Mouse (Mus musculus): ENCODE measurements around the gene Psap.
"Not testable (repeated sequence)": the region's sequence is repeated elsewhere in the genome, so short reads cannot be mapped to it uniquely, and the experiment has no call there.

The Psap gene

DNA sequence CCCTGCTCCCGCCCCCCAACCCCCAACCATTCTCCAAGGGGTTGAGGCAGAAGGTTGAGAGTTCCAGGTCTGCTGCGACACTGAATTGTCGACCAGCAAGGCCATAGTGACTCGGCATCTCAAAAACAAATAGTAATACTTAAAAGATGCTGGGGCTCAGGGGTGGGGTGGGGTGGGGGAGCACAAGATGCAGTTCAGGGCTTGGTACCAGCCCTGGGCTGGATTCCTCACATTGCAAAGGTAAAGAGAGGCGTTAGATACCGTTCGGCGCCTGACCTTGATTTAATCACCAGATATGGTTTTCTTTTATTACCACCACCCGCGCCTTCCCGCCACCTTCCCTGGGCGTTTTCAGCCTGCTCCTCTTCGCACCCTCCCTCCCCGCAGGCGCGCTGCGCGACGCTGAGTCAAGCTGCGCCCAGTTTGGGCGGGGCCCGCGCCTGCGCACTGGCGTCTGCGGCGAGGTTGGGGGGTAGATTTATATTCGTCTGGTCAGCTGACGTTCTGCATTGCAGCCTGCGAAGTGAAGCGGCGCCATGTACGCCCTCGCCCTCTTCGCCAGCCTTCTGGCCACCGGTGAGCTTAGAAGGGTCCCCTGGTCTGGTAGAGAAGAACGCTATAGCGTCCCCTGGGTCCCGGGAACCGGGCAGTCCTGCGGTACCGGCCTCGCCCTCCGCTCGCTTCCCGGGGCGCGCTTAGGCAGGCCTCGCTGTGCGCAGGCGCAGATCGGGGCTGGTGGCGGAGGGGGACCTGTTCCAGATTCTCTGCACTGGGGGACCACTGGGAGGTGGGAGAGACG, at the start of gene Psap:
Gene Psap (plus strand): TSS at position 421 of the 799 bp plus-strand sequence.
- peak; percentile 86 to 93 for DNase-seq (ENCODE audit: low read depth in 2 of 2, low spot score in 2 of 2)

DNA sequence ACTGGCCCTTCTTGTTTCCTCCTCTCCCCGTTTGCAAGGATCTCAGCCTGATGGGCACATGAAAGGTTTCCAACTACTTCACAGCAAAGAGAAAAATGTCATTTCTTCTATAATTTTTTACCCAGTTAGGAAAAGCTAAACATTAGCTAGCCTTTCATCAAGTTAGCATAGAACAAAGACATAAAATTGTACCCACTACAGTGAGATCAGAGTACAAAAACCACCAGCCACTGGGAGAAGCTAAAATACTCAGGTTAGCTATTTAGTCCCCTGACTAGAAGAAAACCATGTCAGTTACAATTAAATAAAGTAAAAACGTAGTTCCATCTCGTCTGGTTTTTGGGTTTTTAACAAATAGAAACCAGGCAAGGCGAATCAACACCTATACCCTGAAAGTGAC, 49.8 kb upstream of the Psap start:
- DNase-seq (ENCODE audit: low read depth in 2 of 2, low spot score in 2 of 2) = no peak

DNA sequence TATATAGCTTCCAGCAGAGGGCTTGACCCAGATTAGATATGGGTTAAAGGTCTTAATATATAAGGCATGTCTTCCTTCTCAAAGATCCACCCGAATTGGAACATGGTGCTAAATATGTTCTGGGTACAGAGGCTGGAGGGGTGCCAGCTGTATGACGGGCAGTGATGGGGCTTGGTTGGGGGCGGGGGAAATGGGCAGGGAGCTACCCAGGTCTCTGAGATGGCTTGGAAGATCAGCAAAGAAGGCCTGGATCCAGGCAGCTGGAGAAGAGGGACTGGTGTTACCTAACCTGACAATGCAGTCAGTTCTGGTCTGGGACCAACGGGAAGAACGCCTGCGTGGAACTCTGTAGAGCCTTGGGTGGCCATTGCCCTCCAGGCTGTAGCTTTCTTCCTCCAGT, 48.3 kb upstream of the Psap start:
- DNase-seq (ENCODE audit: low read depth in 2 of 2, low spot score in 2 of 2) = no peak

DNA sequence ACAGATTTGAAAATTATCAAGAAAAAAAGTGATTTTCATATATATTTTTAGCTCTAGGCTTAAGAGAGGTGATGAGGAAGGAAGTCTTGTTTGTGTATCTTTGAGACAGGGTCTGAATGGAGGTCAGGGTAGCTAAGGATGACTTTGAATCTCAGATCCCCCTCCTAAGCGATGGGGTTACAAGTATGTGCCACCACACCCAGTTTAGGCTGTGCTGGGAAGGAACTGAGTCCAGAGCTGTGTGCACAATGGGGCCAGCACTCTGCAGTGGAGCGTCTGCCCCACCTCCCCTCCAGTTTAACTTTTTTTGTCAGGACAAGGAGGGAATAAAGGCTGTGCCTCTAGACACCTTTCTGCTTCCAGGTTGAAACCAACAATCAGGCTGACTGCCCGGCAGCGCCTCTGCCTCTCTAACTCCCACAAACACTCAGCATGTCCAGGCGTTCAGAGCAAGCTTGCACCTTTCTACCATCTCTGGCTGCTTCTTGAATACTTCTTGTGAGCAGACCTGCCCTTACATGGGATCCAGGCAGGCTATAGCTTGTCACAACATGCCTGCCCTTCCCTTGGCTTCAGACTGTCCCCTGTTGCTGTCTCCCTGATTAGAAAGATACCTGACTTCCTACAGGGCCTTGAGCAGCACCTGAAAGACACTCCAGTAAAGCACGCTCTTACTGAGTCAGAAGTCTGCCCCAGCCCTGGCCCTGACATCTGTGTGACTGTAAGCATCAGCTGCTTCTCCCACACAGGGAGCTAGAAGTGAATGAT, 46.9 kb upstream of the Psap start:
- DNase-seq (ENCODE audit: low read depth in 2 of 2, low spot score in 2 of 2) = no peak

DNA sequence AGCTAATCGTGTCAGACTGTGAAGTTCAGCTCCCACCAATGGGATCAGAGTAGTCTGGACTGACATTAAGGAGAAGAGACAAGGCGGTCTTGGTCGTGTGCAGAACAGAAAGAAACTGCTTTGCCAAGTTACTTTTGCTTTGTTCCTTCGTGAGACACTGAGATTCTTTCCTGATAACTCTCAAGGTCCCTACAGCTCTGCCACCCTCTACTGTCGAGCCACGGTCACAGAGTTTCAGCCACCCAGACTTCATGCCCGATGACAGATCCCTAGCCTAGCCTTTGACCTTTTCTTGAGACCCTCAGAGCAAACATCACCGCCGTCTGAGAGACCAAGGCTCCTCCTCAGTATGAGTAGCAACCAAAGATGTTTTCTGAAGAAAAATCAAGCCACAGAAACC, 43.4 kb upstream of the Psap start:
- DNase-seq (ENCODE audit: low read depth in 2 of 2, low spot score in 2 of 2) = no peak

DNA sequence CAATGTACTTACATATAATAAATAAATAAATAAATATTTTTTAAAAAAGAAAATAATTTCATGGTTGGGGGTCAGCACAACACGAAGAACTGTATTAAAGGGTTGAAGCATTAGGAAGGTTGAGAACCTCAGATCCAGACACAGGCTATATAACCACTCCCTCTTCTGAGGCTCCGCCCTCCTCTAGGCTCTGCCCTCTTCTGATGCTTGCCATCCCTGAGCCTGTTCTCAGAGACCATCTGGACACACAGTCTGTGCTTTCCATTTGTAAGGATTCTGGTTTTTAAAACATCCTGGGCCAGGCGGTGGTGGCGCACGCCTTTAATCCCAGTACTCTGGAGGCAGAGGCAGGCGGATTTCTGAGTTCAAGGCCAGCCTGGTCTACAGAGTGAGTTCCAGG, 41.6 kb upstream of the Psap start:
- not testable (repeated sequence) for DNase-seq (ENCODE audit: low read depth in 2 of 2, low spot score in 2 of 2)

DNA sequence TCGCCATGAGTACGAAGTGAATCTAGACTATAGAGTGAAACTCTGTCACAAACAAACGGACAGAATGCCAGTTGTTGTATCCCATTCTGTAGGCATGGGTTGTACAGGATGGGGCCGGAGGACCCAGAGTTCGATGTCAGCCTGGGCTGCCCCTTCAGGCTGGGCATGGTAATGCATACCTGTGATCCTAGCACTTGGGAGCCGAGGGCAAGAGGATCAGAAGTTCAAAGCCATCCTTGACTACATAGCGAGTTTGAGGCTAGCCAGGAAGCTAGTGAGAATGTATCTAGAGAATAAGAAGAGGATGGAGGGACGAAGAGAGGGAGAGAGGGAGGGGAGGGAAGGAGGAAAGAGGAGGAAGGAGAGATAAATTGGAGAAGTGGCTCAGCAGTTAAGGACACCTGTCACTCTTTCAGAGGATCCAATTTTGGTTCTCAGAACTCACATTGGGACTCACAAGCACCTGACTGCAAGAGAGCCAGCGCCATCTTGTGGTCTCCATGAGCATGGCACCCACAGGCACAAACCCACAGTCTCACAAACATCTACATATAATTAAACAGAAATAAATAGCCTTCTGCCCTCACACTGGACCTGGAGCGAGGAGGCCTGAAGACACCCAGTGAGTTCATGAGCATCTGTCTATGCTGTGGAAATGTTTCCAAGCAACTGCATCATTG, 39.8 kb upstream of the Psap start:
- DNase-seq (ENCODE audit: low read depth in 2 of 2, low spot score in 2 of 2) = no peak

DNA sequence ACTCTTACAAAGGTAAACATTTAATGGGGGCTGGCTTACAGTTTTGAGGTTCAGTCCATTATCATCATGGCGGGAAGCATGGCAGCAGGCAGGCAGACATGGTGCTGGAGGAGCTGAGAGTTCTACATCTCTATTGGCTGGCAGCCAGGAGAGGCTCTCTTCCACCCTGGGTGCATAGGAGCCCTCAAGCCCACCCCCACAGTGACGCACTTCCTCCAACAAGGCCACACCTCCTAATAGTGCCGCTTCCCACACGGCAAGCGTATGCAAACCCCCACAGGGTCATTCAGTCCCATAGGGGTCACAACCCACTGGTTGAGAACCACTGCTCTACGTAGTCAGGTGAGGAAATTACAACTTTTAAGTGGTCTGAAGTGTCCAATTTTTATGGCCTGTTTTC, 37.0 kb upstream of the Psap start:
- no peak for DNase-seq (ENCODE audit: low read depth in 2 of 2, low spot score in 2 of 2)

DNA sequence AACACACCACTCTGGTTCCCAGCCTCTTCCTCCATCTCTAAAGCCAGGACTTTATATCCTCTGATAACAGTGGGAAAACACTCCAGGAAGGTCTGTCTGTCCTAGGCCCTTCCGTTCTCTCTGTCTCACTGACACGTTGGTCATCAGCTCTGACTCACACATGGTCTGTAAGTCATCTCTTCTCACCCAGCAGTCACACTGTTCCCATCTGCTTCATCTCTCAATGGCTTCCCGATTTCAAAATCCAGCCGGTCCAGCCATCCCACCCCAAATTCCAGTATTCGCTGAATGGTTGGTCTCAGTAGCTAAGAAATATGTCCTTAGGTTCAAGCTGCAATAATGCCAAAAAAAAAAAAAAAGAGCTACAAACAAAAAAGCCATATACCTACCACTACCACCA, 33.5 kb upstream of the Psap start:
- no peak for DNase-seq (ENCODE audit: low read depth in 2 of 2, low spot score in 2 of 2)

DNA sequence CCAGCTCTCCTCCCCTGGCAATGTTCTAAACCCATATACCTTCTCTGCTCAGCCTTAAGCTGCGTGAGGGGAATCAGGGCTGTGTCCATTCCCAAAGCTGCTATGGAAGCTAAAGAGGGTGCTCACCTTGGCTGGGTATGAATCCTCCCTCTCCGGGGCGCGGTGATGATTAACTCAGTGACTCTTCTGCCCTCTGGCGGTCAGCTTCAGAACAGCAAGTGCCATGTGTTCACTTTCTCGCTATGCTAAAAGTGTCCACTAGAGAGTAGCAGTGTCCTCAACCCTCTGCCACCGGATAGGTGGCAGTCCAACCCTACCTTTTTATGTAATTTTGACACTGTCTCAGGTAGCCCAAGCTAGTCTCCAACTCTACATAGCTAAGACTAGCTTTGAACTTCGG, 32.4 kb upstream of the Psap start:
- peak; percentile 88 to 92 for DNase-seq (ENCODE audit: low read depth in 2 of 2, low spot score in 2 of 2)

DNA sequence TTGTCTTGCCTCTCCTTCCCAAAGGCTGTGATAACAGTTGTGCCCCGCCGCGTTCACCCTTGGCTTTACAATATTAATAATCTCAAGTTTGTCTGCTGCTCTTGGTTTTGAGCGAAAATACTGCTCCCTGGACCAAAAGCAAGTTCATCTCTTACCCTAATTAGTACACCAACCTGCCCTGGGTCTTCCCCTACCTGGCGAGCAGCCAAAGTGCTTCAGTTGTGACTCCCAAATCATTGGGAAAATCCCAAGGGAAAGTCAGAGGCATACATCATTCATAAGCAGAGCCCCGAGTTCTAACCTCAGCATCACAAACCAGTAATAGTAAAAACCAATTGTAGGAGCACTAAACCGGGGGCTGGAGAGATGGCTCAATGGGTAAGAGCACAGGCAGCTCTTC, 31.8 kb upstream of the Psap start:
- DNase-seq (ENCODE audit: low read depth in 2 of 2, low spot score in 2 of 2) = no peak

DNA sequence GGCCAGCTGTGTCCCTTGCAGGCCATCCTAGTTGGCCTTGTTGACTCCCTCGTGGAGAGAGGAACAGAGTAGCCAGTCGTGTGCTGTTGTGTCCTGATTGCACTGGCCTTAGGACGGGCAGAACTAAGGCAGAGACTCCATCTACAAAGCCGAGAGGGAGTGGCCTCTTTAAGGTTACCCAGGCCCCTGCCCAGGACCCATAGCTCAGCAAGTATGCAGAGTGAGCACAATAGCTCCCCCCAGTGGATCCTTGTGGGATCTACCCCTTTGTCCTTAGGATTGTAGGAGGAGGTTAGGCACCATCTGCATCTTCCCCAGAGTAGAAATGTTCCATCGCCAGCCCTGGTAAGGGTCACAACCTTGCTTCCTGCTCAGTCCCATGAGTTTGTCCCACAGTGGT, 30.9 kb upstream of the Psap start:
- peak; percentile 44 to 69 for DNase-seq (ENCODE audit: low read depth in 2 of 2, low spot score in 2 of 2)

DNA sequence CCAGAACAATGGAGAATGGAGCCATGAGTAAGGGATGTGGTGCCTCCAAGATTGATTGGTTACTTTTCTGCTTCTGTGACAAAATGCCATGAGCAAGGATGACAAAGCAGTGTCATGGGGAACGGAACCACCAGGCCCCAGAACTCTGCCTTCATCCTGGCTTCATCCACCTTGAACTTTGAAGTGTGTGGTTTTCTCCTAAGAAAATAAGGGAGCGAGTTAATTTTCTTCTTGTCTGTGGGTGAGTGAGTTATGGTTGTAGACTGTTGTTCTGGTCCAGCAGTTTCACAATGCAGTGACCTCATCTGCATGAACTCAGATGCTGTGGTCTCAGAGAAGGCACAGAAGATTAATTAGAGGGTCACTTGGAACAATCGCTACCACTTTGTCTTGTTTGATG, 29.1 kb upstream of the Psap start:
- DNase-seq (ENCODE audit: low read depth in 2 of 2, low spot score in 2 of 2) = not testable (repeated sequence)

DNA sequence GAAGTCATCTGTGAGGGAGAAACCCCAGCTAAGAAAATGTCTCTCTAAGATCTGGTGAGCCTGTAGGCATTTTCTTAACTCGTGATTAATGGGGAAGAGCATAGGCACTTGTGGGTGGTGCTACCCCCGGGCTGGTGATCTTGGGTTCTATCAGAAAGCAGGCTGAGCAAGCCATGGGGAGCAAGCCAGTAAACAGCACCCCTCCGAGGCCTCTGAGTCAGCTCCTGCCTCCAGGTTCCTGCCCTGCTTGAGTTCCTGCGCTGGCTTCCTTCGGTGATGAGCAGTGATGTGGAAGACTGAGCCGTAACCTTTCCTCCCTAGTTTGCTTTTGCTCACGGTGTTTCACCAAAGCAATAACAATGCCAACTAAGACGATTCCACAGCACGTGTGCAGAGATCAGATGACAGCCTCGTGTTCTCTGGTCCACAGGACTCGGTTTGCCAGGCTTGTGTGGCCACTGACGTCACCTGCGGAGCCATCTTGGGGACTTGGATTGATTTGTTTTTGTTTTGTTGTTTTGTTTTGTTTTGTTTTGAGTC, 26.9 kb upstream of the Psap start:
- no peak for DNase-seq (ENCODE audit: low read depth in 2 of 2, low spot score in 2 of 2)

DNA sequence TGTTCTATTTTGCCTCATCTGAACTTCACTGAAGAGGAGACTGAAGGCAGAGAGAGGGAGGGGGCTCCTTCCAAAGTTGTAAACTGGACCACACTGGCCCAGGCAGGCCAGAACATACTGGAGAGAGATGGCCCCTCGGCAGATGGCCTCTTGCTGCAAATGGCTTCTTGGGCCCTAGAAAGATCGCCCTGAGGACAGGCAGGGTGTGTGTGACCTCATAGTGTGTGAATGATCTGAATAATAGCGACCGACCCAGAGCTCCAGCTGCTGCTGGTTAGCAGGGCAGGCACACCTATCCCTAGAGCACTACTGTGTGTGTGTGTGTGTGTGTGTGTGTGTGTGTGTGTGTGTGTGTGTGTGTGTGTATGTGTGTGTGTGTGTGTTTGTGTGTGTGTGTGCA, 25.2 kb upstream of the Psap start:
- no peak for DNase-seq (ENCODE audit: low read depth in 2 of 2, low spot score in 2 of 2)

DNA sequence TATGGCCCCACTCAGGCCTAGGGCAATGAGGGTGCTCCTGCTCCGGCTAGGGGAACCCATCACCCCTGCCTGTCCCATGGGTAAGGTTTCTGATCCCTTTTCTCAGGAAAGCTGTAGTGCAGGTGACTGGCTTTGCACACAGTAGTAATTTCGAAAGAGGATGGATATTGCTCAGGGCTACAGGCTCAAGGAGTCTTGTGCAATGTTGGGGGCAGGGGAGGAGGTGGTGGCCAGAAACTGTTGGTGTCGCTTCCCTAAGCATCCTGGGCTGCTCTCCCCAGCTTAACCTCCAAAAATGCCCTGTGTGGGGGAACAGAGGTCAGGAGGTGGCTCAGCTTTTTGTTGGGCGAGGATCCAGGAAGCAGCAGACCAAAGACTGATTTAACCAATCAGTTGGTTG, 24.8 kb upstream of the Psap start:
- DNase-seq (ENCODE audit: low read depth in 2 of 2, low spot score in 2 of 2) = no peak

DNA sequence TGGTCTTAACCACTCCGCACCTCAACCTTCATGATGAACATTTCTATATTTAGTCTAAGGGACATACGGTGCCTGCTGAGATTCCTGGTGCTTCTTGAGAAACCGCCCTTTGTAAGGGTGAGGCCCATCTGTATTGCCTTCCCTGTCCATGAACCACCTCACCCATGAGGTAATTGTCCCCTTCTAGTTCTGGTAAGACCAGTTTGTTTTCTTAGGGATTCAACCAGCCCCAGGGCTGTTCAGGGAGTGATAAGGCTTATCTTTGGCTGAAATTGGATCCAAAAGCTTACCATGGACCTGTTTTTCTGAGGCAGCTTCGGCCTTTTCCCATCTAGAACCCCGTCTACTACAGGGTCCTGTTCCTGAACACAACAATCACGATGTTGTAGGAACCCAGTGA, 21.3 kb upstream of the Psap start:
- no peak for DNase-seq (ENCODE audit: low read depth in 2 of 2, low spot score in 2 of 2)

DNA sequence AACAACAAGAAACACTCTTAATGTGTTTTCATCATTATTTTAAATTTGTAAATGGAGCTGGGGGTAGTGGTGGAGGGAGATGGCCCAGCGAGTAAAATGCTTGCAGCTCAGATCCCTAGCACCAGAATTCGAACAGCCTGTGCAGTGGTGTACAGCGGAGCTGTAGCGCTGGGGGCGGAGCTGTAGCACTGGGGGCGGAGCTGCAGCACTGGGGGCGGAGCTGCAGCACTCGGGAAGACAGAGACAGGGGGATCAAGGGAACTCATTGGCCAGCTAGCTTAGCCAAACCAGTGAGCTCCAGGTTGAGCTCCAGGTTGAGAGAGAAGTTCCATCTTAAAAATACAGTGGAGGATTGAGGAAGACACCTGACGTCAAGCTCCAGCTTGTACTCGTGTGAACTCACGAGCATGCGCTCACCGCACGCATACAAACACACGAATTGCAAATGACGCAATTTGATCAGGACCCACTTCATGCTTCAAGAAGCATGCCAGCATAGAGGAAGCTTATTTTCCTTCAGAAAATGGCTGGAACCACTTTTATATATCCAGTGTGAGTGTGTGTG, 20.1 kb upstream of the Psap start:
- DNase-seq (ENCODE audit: low read depth in 2 of 2, low spot score in 2 of 2) = no peak

DNA sequence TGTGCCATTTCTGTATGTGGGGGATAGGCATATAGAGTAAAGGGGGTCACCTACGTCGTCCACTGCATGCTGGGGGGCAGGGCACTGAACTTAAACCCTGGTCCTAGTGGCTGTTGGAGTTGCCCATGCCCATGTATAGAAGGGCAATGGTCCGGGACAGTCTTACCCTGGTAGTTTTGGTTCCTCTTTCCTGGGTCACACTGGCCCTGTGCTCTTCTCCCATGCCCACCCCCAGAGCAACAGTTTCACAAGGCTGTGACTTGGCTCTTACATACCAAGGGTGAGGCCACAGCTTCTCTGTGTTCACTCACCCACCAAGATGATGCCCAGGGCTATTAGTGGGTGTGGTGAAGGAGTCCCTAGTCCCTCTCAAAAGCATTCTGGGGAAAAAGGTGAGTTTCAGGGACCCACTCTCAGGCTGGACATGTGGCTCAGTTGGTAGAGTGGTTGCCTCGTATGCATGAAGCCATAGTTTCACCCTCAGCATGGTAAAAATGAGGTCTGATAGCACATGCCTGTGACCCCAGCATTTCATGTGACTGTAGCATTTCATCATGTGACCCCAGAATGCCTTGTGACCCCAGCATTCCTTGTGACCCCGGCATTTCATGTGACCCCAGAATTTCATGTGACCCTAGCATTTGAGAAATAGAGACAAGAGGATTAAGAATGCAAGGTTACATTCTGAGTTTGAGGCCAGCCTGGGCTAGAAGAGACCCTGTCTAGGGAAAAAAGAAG, 16.7 kb upstream of the Psap start:
- DNase-seq (ENCODE audit: low read depth in 2 of 2, low spot score in 2 of 2) = no peak

DNA sequence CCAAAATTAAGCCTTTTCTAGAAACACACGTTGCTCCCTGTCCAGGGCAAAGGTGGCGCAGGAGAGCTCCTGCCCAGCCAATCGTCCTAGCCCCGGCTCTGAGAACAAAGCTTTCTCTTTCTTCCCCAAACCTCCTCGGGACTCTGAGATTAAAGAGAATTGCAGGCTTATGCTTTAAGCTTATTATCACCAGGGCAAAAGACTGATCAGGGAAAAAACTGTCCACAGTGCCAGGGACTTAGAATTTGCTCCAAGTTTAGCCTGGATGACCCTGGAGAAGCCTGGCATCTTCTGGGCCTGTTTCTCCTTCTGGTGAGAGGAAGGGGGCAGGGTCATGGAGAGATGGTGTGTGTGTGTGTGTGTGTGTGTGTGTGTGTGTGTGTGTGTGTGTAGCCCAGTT, 15.9 kb upstream of the Psap start:
- DNase-seq (ENCODE audit: low read depth in 2 of 2, low spot score in 2 of 2) = no peak

DNA sequence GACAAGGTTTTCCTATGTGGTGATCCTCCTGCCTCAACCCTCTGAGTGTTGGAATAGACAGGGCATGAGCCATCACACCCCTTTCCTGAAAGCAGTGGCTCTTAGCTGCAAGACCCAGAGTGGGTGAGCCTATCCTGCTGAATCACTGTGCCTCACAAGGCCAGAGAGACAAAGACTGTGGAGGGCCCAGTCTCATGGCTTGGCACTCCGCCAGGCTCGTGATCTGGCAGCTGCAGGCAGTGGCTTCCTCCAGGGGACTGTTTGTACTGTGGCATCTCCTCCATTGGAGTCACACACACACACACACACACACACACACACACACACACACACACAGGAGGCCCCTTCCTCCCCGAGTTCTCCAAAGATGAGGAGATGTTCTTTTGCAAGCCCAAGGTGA, 15.0 kb upstream of the Psap start:
- peak in 1 of 2 experiments; percentile 21 for DNase-seq (ENCODE audit: low read depth in 2 of 2, low spot score in 2 of 2)

Data from CD8-positive naive resting alpha-beta T cell, adult 2 months (primary cell).